Mouse (Mus musculus) heart, postnatal 0 days (tissue): Measurements from ENCODE around the gene Vsnl1.

Source experiments
- CTCF ChIP-seq: IDR thresholded peaks from 2 replicates; pipeline ENCODE4 v1.5.1; 2016; ENCODE audit warnings: antibody characterized with exemption, control low read depth, low read depth
- EP300 ChIP-seq: IDR thresholded peaks from 2 replicates; pipeline ENCODE4 v1.6.1; 2016; ENCODE audit warnings: antibody characterized with exemption, low read depth

DNA sequence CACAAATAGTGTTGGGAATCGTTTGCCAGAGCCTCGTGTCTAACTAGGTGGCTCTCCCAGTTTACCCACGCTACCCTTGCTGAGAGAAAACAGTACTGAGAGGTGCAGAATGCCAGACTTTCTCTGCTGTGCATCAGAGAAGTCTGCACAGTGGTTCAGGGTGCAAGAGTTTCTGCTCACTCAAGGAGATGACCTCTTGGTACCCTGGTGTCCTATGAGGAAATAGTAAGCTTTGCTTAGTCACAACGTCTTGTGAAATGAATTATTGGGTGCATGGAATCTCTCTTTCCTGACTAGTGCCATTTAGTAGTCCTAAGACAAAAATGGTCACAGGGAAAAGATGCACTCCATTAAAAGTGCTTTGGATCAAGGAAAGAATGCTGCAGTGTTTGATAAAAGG, 111.9 kb downstream of the Vsnl1 start:
- no peak for TF ChIP-seq CTCF
- TF ChIP-seq EP300 = no peak
